Mouse (Mus musculus) neural tube, embryonic 14.5 days (tissue): ENCODE results near the gene Rtn2. TPM values are rescaled to one million over a fixed set of nuclear protein-coding genes. Genes with fewer than 3 reads are reported as not detected.
A peak's percentile ranks its signal among the peaks of the same experiment; 100 is the strongest.

Experiments used
- ATAC-seq: fragments of 200-750 bp; cut with Nextera tagmentation; 2 replicates; pipeline ENCODE4 v1.8.0; 2017; ENCODE audit warnings: low read depth, mild to moderate bottlenecking, moderate TSS enrichment, moderate library complexity
- H3K27ac ChIP-seq: fragments of 300-500 bp; sonication (generic); 2 replicates; pipeline ENCODE4 v1.5.1; 2014; ENCODE audit warnings: low read depth, mild to moderate bottlenecking, control low read depth, low read length, moderate library complexity, mixed read lengths
- H3K27me3 ChIP-seq: fragments of 300-500 bp; sonication (generic); 2 replicates; pipeline ENCODE4 v1.6.1; 2014; ENCODE audit warnings: low read length; ENCODE audit not compliant: control insufficient read depth, insufficient read depth
- H3K36me3 ChIP-seq: fragments of 300-500 bp; sonication (generic); 2 replicates; pipeline ENCODE4 v1.6.1; 2014; ENCODE audit warnings: low read length, mixed read lengths; ENCODE audit not compliant: control insufficient read depth, insufficient read depth
- H3K4me1 ChIP-seq: fragments of 300-500 bp; sonication (generic); 2 replicates; pipeline ENCODE4 v1.6.1; 2014; ENCODE audit warnings: low read length; ENCODE audit not compliant: control insufficient read depth, insufficient read depth
- H3K4me2 ChIP-seq: fragments of 300-500 bp; sonication (generic); 2 replicates; pipeline ENCODE4 v1.6.1; 2014; ENCODE audit warnings: mild to moderate bottlenecking, low read depth, low read length, control low read depth
- H3K4me3 ChIP-seq: fragments of 300-500 bp; sonication (generic); 2 replicates; pipeline ENCODE4 v1.5.1; 2014; ENCODE audit warnings: low read depth, low read length, control low read depth, mixed read lengths
- H3K9ac ChIP-seq: fragments of 300-500 bp; sonication (generic); replicated peaks from 2 replicates; pipeline ENCODE4 v1.6.1; 2014; ENCODE audit warnings: low read depth, mild to moderate bottlenecking, control low read depth, low read length, mixed read lengths
- H3K9me3 ChIP-seq: fragments of 300-500 bp; sonication (generic); 2 replicates; pipeline ENCODE4 v1.6.1; 2016; ENCODE audit warnings: low read length; ENCODE audit not compliant: control insufficient read depth
- WGBS: fragments of 180-500 bp; shearing (Covaris S2); extraction: QIAGEN DNeasy Blood & Tissue Kit; methylation state at CpG from one replicate; pipeline ENCODE4 v1.1.7; 2014; 5-methylcytosine and 5-hydroxymethylcytosine counted together
- polyA plus RNA-seq: library from polyadenylated mRNA; unstranded; fragments of >200 nt; fragmentation: Nextera tagmentation; extraction: Ambion mirVana; gene quantifications from 2 replicates; pipeline ENCODE4 v1.2.1, GENCODE M21; 2014

Gene Rtn2
- 115 and 118 TPM in 2 replicates for polyA plus RNA-seq

DNA sequence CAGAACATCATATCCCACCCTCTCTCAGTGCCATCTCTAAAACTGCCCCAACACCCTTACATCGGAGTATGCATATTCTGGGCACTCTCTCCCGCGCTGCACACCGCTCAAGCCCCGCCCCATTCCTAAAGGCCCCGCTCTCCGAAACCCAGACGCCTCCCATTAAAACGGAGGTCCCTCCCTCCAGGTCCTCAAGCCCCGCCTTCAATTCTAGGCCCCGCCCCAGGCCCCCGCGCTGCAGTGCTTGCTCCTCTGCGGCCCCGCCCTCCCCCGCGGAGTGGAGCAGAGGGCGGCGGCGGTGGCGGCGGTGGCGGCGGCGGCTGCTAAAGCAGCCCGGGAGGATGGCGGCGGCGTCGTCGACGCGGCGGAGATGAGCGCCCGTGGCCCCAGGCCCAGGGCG, at the start of gene Rtn2:
Gene Rtn2 (plus strand): TSS at position 240 of the 400 bp plus-strand sequence.
- Histone ChIP-seq H3K27ac (peak within 1 kb of the TSS; percentile 89), H3K27me3 (peaks cover 32% of the 10 kb centered on the region), H3K9ac (peak within 1 kb of the TSS; percentile 87), H3K4me2 (peak within 1 kb of the TSS; percentile 62), H3K36me3 (peaks cover 9% of the 10 kb centered on the region; the same call in 1 of the 2 replicates), H3K4me1 (peaks cover 9% of the 10 kb centered on the region; the same call in 1 of the 2 replicates), H3K4me3 (peak within 1 kb of the TSS; percentile 68), H3K9me3 (no peaks in the 10 kb centered on the region)
- under 1% methylated on average over 24 of the region's 37 CpGs for whole genome bisulfite sequencing
- peak; percentile 86 for ATAC-seq

DNA sequence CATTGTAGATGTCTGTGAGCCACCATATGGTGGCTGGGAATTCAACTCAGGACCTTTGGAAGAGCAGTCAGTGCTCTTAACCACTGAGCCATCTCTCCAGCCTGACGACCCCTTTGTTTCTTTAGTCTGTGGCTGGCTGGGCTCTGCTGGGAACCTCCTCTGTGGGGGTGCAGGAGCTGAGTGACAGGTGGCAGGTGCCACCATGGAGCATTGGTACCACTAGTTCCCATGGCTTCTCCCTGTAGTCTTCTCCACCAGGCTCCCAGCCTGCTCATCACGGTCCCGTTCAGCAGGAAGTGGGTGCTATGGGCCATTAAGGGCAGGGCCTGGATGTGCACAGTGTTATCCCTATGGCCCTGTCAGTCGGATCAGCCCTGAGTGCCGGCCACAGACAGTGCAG, 47.8 kb upstream of the Rtn2 start:
- Histone ChIP-seq H3K9me3 (no peaks in the 10 kb centered on the region), H3K4me1 (peaks cover 8% of the 10 kb centered on the region), H3K27me3 (no peaks in the 10 kb centered on the region), H3K4me3 (no peak overlapping the region), H3K36me3 (no peaks in the 10 kb centered on the region), H3K27ac (no peak overlapping the region), H3K9ac (no peak overlapping the region), H3K4me2 (no peak overlapping the region)
- WGBS: 85% methylated on average over 5 of the region's 5 CpGs
- no peak for ATAC-seq

DNA sequence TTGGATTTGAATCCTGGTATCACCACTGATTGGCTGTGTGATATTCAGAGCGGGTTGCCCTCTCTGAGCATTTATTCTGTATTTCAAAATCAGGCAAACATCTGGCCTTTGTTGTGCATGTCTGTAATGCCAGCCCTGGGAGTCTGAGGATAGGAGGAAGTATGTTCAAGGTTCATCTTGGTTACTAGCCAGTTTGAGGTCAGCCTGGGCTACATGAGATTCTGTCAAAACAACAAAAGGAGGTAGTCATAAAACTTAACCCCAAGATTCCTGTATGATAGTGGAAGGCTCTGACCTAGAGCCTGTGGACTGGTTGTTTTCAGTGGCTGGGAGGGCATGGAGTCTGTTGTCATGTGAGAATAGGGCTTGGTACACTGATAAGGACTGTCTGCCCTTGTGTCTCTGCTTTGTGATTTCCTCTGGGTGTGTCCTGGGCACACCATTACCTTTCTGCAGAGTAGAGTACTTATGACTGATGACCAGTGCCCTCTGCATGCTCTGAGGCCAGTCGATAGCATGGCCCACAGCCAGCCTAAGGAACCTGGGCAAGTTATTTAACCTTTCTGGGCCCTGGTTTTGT, 47.2 kb upstream of the Rtn2 start:
- H3K4me2 ChIP-seq: no peak overlapping the region
- no peaks in the 10 kb centered on the region for H3K27me3 ChIP-seq
- no peak overlapping the region for H3K9ac ChIP-seq
- no peak overlapping the region for H3K27ac ChIP-seq
- ATAC-seq: no peak
- no peaks in the 10 kb centered on the region for H3K9me3 ChIP-seq
- no peak overlapping the region for H3K4me3 ChIP-seq
- no peaks in the 10 kb centered on the region for H3K36me3 ChIP-seq
- 95% methylated on average over 2 of the region's 2 CpGs for WGBS
- 0 out of 2 replicates have a peak, but pooled peaks cover 3% of the 10 kb centered on the region for H3K4me1 ChIP-seq

DNA sequence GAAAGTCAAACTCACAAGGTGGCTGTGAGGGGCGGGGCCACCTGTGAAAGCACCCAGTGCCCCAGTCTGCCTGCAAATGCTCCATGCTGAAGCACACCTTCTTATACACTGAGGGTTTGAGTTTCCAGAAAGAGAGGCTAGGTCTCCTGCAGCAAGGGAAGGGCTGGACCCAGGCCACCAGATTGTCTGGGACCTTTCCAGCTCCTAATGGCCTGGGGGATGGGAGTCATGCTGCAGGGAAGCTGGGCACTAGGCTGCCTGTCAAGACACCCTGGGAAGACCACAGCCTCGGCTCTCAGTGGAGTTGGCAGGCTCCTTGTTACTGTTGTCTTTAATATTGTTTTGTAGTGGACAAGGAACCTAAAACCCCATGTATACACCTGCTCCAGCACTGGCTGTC, 46.0 kb upstream of the Rtn2 start:
- Histone ChIP-seq H3K36me3 (no peaks in the 10 kb centered on the region), H3K9ac (no peak overlapping the region), H3K27me3 (no peaks in the 10 kb centered on the region), H3K27ac (no peak overlapping the region), H3K4me2 (no peak overlapping the region), H3K4me1 (no peaks in the 10 kb centered on the region), H3K4me3 (no peak overlapping the region), H3K9me3 (no peaks in the 10 kb centered on the region)
- WGBS: 81% methylated on average over 2 of the region's 2 CpGs
- ATAC-seq: no peak

DNA sequence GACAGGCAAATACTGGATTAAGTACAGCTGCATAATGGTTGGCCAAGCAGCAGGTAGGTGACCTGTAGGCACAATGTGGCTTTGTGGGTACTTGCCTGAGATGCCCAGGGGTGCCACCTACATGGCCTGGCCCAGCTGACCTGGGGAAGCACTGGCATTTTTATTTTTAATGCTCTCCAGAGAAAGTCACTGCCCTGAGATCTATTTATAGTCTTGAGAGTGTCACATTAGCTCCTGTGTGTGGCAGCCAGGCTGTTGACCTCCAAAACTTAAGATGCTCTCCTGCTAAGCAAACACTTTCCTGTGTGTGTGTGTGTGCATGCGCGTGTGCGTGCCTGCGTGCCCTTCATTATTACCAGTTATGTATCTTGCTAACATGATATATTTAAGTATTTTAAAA, 44.1 kb upstream of the Rtn2 start:
- no peak overlapping the region for H3K4me2 ChIP-seq
- H3K36me3 ChIP-seq: no peaks in the 10 kb centered on the region
- no peaks in the 10 kb centered on the region for H3K9me3 ChIP-seq
- ATAC-seq: no peak
- WGBS: 100% methylated on average over 4 of the region's 4 CpGs
- H3K4me3 ChIP-seq: no peak overlapping the region
- no peaks in the 10 kb centered on the region for H3K27me3 ChIP-seq
- no peak overlapping the region for H3K9ac ChIP-seq
- no peak overlapping the region for H3K27ac ChIP-seq
- H3K4me1 ChIP-seq: no peaks in the 10 kb centered on the region

DNA sequence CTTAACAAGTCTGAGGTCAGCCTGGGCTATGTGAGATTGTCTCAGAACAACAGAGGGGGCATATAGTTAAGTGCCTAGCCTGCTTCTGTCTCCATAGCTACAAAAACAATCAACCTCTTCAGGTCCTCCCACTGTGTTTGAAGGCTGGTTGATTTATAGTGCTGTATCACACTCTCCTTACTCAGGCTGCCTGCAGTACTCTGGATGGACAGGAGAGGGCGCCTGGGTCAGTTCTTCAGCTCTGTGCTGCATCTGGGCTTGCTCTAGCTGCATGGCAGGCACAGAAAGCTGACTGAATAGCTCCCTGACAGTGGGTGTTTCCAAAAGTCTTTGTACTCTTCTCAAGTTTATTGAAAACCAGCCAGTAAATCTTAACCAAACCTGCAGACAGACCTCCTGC, 43.0 kb upstream of the Rtn2 start:
- Histone ChIP-seq H3K9ac (no peak overlapping the region), H3K27ac (no peak overlapping the region), H3K4me1 (no peaks in the 10 kb centered on the region), H3K4me3 (no peak overlapping the region), H3K36me3 (no peaks in the 10 kb centered on the region), H3K27me3 (no peaks in the 10 kb centered on the region), H3K4me2 (no peak overlapping the region), H3K9me3 (no peaks in the 10 kb centered on the region)
- WGBS: 4% methylated on average over 1 of the region's 1 CpGs
- ATAC-seq: peak; percentile 90

DNA sequence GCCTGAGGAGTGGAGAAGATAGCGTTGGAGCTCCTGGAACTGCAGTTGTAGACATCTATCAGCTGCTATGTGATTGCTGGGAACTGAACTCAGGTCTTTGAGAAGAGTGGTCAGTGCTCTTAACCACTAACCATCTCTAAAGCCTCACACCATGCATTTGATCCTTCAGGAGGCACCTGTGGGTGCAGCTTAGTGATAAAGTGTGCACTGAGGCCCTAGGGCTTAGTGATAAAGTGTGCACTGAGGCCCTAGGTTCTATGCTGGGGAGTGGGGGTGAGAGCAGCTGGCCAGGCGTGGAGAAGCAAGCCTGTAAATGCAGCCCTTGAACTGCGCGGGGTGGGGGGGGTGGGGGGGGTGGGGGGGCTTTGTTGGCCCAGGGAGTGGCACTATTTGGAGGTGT, 42.4 kb upstream of the Rtn2 start:
- Histone ChIP-seq H3K9ac (no peak overlapping the region), H3K9me3 (no peaks in the 10 kb centered on the region), H3K27ac (no peak overlapping the region), H3K4me1 (no peaks in the 10 kb centered on the region), H3K4me3 (no peak overlapping the region), H3K36me3 (no peaks in the 10 kb centered on the region), H3K4me2 (no peak overlapping the region), H3K27me3 (no peaks in the 10 kb centered on the region)
- ATAC-seq: no peak
- WGBS: 56% methylated on average over 4 of the region's 4 CpGs

DNA sequence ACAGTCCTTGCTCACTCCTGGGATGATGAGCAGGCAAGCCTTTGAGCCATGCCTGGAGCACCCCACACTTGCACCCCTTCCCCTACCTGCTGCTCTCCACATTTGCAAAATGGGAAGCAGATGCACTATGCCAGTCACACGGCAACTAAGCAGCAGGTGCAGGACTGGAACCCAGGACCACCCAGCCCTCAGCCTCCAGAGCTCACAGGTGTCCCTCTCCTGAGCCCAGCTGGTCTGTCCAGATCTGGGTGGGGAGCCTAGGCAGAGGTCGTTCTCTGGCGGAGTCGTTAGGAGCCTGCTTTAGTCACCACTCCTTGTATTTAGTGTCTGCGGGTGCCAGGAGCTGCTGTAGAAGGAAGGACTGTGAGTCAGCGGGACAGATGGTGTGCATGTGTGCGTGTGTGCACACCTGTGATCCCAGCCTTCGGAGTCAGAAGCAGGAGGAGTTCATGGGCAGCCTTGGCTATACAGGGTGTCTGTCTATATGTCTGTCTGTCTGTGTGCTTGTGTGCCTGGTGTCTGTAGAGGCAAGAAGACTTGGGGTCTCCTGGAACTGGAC, 41.4 kb upstream of the Rtn2 start:
- no peak overlapping the region for H3K4me3 ChIP-seq
- H3K4me1 ChIP-seq: no peaks in the 10 kb centered on the region
- H3K4me2 ChIP-seq: no peak overlapping the region
- no peak overlapping the region for H3K9ac ChIP-seq
- H3K27me3 ChIP-seq: no peaks in the 10 kb centered on the region
- no peak overlapping the region for H3K27ac ChIP-seq
- WGBS: 89% methylated on average over 8 of the region's 8 CpGs
- ATAC-seq: no peak
- no peaks in the 10 kb centered on the region for H3K9me3 ChIP-seq
- H3K36me3 ChIP-seq: peaks cover 5% of the 10 kb centered on the region; the same call in 1 of the 2 replicates

DNA sequence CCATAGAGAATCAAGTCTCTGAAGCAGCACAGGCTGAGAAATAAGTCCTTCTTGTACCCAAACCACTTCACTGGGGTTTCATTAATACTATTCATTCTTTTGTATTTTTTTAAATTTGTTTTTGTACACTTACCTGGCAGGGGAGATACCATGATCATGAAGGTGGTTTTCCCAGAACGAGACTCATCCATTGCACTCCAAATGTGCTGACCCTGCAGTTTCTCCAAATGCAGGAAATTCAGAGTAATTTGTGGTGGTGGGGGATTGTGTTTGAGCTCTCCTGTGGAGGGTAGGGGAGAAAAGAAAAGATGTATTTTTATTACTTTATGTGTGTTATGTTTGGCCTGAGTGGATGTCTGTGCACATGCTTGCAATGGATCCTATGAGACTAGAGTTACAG, 40.4 kb upstream of the Rtn2 start:
- Histone ChIP-seq H3K4me2 (no peak overlapping the region), H3K36me3 (peaks cover 8% of the 10 kb centered on the region; the same call in 1 of the 2 replicates), H3K27me3 (no peaks in the 10 kb centered on the region), H3K9me3 (no peaks in the 10 kb centered on the region), H3K4me1 (no peaks in the 10 kb centered on the region), H3K9ac (no peak overlapping the region), H3K27ac (no peak overlapping the region), H3K4me3 (no peak overlapping the region)
- 89% methylated on average over 1 of the region's 1 CpGs for WGBS
- no peak for ATAC-seq
